Mouse (Mus musculus): Measurements from ENCODE around the gene Sh3gl2.

Sh3gl2 gene

DNA sequence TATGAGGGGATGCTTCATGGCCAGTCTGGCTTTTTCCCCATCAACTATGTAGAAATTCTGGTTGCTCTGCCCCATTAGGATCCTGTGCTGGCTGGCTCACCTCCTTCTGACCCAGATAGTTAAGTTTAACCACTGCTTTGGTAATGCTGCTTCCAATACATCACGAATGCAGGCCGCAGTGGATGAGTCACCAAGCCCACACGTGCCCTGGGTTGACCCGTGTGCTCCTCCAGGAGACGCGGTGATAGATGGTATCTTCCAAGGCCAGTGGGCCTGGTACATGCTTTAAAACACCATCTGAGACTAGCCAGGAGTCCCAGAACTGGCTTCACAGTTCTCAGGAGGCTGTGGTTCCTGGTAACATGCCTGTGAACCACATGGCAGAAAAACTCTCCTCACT, 182.8 kb downstream of the Sh3gl2 start:
- no peak for ATAC-seq (ENCODE audit: insufficient number of reproducible peaks, low FRiP score, low TSS enrichment)

- ATAC-seq (ENCODE audit: insufficient number of reproducible peaks, low FRiP score, low TSS enrichment), result peak; percentile 45; the same call in 1 of the 2 replicates
Observed at GRCm38 (mm10) chr4:85391795-85392194, 186.9 kb downstream of the Sh3gl2 start.

DNA sequence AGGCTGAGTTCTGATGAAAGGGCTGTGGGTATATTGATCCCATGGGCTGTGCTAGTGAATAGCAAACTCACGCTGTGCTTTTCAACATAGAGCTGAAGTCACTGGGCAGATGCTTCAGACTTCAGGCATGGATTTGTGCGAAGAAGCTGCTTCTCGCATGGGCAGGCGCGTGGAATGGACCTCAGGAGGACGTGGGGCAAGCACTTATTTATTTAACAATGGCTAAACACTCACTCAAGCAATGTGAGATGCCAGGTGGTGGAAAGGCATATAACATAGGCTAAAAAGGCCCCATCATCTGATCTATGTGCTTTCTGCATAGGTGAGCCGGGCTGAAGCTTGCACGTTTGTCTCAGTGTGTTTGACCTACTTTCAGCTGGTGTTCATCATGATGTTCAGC, 193.8 kb downstream of the Sh3gl2 start:
- ATAC-seq (ENCODE audit: insufficient number of reproducible peaks, low FRiP score, low TSS enrichment), result no peak

DNA sequence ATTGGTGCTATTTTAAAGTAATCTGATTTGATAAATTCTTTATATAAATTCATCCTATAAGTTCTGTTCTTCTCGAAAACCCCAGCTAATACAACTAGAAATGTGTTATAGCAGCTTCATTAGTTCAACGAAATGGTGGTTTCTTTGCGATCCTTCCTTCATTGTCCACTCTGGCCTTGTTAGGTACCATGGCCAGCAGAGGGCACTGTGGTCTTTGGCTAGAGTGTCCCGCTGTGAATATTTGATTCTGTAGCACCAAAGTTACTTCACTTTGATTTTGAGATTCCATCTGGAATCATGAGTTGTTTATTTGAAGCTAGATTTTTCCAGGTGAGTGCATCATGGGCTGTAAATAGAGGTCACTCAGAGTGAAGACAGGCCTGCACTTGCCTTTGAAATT, 197.9 kb downstream of the Sh3gl2 start:
- ATAC-seq (ENCODE audit: insufficient number of reproducible peaks, low FRiP score, low TSS enrichment), result no peak

DNA sequence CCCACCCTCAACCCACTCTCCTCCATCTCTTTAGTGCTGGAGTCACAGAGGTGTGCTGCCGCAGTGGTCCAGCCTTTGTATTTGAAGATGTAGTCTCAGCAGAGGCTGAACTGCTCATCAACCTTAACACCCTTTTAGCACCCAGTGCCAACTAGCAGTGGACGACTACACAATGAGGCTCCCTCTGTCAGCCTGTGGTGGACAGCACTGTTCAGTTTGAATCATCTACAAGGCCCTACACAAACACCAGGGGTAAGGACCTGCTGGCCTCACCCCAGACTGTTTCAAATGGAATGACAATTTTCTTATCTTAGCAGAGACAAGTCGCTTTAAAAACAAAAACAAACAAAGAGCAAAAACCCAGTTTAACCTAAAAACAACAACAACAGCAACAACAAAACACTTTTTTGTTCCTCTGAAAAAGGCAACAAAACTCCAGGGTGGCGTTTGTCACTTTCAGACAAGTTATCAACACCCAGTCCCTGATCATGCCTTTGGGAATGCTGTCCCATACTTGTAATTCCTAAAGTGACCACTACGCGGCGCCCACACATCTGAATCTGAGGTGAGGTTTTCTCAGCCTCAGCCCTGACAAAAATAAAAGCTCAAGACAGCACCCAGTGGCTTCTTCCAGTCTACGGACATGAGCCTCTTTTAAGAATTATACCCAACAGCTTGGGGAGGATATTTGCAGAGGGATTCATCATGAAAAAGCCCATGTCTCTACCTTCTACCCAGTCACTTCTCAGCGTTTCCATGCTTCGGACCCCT, 199.7 kb downstream of the Sh3gl2 start:
- ATAC-seq (ENCODE audit: insufficient number of reproducible peaks, low FRiP score, low TSS enrichment), result peak; percentile 60

GRCm38 (mm10) chr4:85405276-85405675, 200.3 kb downstream of the Sh3gl2 start:
- no peak for ATAC-seq (ENCODE audit: insufficient number of reproducible peaks, low FRiP score, low TSS enrichment)

GRCm38 (mm10) chr4:85416466-85416865, 211.5 kb downstream of the Sh3gl2 start:
- no peak for ATAC-seq (ENCODE audit: insufficient number of reproducible peaks, low FRiP score, low TSS enrichment)

- no peak for ATAC-seq (ENCODE audit: insufficient number of reproducible peaks, low FRiP score, low TSS enrichment)
Observed at GRCm38 (mm10) chr4:85420429-85420828, 215.5 kb downstream of the Sh3gl2 start.

DNA sequence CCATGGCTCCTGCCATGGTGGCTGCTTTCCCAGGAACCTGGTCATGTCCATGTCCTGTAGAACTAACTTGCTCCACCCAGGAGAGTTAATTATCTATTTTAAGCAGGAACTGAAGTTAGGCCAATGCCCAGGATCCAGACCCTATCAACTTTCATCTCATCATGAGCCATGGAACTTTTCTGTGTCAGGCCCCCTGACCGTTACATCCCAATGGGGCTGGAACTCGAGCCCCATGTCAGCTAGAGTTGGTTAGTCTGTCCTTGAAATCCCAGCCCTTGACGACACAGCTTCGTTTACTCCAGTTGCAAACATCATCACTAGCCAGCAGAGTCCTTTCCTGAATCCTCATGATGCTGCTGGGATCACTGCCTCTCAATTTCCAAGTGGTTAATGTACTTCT, 221.3 kb downstream of the Sh3gl2 start:
- ATAC-seq (ENCODE audit: insufficient number of reproducible peaks, low FRiP score, low TSS enrichment), result no peak

DNA sequence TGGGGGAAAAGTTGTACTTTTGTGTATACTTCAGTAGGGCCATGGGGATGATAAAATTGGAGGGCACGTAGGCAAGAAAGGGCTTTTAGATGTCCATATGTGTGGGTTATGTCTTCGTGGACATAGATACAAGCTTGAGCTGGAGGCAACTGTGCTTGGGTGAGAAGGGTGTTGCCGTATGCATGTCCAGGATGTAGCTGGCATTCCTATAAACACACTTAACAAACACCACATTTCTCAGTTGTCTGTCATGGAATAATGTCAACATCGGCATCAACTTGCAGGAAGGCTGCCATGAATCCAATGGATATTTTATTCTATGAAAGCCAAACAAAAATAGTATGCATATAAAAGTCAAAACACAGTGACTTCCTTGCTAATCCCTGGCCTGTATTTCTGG, 227.9 kb downstream of the Sh3gl2 start:
- ATAC-seq (ENCODE audit: insufficient number of reproducible peaks, low FRiP score, low TSS enrichment), result no peak

- no peak for ATAC-seq (ENCODE audit: insufficient number of reproducible peaks, low FRiP score, low TSS enrichment)
Observed at GRCm38 (mm10) chr4:85434734-85435133, 229.8 kb downstream of the Sh3gl2 start.

- no peak for ATAC-seq (ENCODE audit: insufficient number of reproducible peaks, low FRiP score, low TSS enrichment)
Observed at GRCm38 (mm10) chr4:85438813-85439212, 233.9 kb downstream of the Sh3gl2 start.

DNA sequence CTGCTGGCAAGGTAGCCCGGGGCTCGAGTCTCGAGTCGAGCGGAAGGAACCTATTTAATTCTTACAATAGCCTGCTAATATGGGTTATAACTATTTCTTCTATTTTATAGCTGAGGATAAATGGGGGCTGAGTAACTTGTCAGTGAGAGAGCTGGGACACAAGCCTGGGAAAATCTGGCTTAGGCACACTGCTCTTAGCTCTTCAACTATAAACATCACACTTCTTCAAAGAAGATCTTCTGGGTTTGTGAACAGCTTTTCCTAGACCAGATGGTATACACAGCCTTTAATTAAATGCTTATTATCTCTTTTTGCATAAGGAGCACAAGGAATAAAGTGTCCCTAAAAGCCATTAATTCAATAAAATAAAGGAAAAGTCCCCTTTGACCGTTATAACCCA, 278.7 kb downstream of the Sh3gl2 start:
- no peak for ATAC-seq (ENCODE audit: insufficient number of reproducible peaks, low FRiP score, low TSS enrichment)

DNA sequence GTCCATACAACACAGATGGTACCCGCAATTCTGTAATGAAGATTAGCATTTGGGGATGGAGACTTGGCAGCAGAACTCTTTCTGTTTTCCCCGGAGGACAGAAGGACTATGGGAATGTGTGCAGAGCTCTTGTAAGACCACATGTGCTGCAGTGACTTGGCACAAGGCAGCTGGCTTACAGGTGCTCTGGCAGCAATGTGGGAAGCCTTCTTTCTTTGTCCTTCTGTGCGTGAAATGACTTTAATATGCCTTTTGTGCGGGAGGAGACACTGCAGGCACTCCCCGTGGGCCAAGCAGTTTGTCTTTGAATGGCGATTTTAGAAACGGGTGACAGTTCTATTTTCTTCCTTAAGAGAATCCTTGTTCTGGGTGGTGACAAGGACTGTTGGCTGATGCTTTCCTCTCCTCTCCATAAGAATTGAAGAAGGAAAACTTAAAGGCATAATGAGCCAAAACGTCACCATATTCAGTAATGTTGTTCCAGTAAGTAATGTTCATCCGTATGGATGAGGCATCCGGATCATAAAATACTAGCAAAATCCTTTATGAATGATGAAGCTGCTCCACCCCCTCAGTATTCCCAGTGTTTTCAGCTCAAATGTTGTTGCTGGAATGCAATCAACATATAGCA, 281.5 kb downstream of the Sh3gl2 start:
- no peak for ATAC-seq (ENCODE audit: insufficient number of reproducible peaks, low FRiP score, low TSS enrichment)

DNA sequence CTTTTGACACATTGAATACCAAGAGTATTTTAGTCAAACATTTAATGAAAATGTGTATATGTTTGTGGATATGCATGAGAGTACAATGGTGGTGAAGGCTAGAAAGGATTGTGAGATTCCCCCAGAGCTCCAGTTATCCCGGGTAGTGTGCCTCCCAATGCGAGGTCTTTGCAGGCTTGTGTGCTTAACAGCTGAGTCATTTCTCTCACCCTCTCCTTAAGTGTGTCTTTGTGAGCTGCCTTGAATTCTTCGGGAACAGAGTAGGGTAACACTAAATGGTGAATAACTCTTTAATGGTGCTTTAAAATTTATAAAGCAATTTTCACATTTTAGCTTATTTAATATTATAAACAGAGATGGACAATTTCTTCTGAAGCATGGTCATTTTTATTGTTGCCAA, 300.8 kb downstream of the Sh3gl2 start:
- no peak for ATAC-seq (ENCODE audit: insufficient number of reproducible peaks, low FRiP score, low TSS enrichment)

- ATAC-seq (ENCODE audit: insufficient number of reproducible peaks, low FRiP score, low TSS enrichment), result no peak
Observed at GRCm38 (mm10) chr4:85506976-85507375, 302.1 kb downstream of the Sh3gl2 start.

DNA sequence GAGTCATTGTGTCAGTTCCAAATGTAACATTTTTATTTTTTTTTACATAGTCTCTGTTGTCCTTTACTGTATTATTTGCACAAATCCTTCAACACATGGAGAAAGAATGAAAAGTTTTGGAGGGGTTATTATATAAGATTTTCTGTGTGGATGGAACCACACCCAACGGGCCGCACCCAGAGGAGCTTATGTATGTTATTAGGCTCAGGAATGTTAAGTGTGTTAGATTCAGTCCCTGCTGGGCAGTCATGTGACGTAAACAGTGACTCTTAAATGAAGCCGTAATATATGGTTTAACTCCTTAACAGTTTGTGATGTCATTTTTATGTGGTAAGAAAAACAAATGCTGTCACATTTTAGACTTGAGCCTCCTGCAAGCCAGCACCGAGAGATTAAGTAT, 302.6 kb downstream of the Sh3gl2 start:
- ATAC-seq (ENCODE audit: insufficient number of reproducible peaks, low FRiP score, low TSS enrichment), result no peak

GRCm38 (mm10) chr4:85513288-85513687, 308.4 kb downstream of the Sh3gl2 start:
- ATAC-seq (ENCODE audit: insufficient number of reproducible peaks, low FRiP score, low TSS enrichment), result no peak

- ATAC-seq (ENCODE audit: insufficient number of reproducible peaks, low FRiP score, low TSS enrichment), result peak; percentile 34
Observed at GRCm38 (mm10) chr4:85513792-85514191, 308.9 kb downstream of the Sh3gl2 start, which contains the start of gene Adamtsl1. TSS of gene Adamtsl1 (plus strand) at chr4:85514172.

DNA sequence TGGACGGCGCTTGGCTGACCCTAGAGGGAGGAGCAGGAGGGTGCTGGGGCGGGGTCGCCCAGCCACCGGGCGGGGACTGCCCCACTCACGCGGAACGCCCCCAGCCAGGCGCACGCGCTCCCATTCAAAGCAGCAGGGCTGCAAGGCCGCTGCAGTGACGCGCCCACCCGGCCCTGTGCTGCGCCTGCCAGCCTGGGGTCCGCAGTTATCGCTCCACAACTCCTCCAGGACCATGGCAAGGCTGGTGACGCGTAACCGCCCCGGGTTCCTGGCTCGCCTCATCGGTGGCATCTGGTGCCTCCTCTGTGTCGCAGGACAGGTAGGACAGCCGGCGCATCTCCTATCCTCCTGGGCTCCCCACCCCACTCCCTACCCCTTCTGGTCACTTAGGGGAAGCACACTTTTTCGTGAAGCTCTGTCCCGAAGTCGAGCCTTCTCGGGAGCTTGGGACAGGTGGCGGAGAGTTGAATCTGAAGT, 309.3 kb downstream of the Sh3gl2 start:
- peak; percentile 91 for ATAC-seq (ENCODE audit: insufficient number of reproducible peaks, low FRiP score, low TSS enrichment)

GRCm38 (mm10) chr4:85526966-85527566, 322.1 kb downstream of the Sh3gl2 start:
- no peak for ATAC-seq (ENCODE audit: insufficient number of reproducible peaks, low FRiP score, low TSS enrichment)
